Mouse (Mus musculus) layer of hippocampus, adult 18-20 months (tissue): ENCODE results near the gene Cd59b. TPM values are rescaled to one million over a fixed set of nuclear protein-coding genes. Genes with fewer than 3 reads are reported as not detected.
"Not testable (repeated sequence)": the region's sequence is repeated elsewhere in the genome, so short reads cannot be mapped to it uniquely, and the experiment has no call there.

Experiments used
- DNase-seq, 2 experiments: peaks; one replicate each; pipeline ENCODE4 v3.0.0; 2022; ENCODE audit warnings: low spot score in 2 of 2
- total RNA-seq, 2 experiments: library from RNA; stranded (reverse); gene quantifications; 2 replicates each; pipeline ENCODE4 v1.2.3; 2021

Gene Cd59b
- total RNA-seq, 2 experiments from 2014 or later = 0.66 to 1.4 TPM

GRCm38 (mm10) chr2:104064152-104064551 is 5.5 kb upstream of the Cd59b start:
- DNase-seq = no peak

- DNase-seq = not testable (repeated sequence)
Measured at GRCm38 (mm10) chr2:104065526-104065925, 4.1 kb upstream of the Cd59b start, which contains the start of gene Gm10912. TSS of gene Gm10912 (plus strand) at chr2:104065826.

- DNase-seq = not testable (repeated sequence)
Measured at GRCm38 (mm10) chr2:104068450-104068849, 1.2 kb upstream of the Cd59b start, which contains the start of gene Gm10799. TSS of gene Gm10799 (minus strand) at chr2:104068550.

- not testable (repeated sequence) for DNase-seq
Measured at GRCm38 (mm10) chr2:104078285-104078684, 8.6 kb downstream of the Cd59b start.

- not testable (repeated sequence) for DNase-seq
Measured at GRCm38 (mm10) chr2:104081436-104082050, 11.9 kb downstream of the Cd59b start.

- DNase-seq = no peak
Measured at GRCm38 (mm10) chr2:104082474-104082873, 12.8 kb downstream of the Cd59b start.

- DNase-seq = not testable (repeated sequence)
Measured at GRCm38 (mm10) chr2:104084027-104084426, 14.4 kb downstream of the Cd59b start.

GRCm38 (mm10) chr2:104087562-104087961 is 17.9 kb downstream of the Cd59b start:
- not testable (repeated sequence) for DNase-seq

GRCm38 (mm10) chr2:104093305-104093704 is 23.7 kb downstream of the Cd59b start:
- DNase-seq = no peak

- peak; percentile 56 to 66 for DNase-seq
Measured at GRCm38 (mm10) chr2:104095741-104096213, 26.1 kb downstream of the Cd59b start, which contains the start of gene Cd59a. TSS of gene Cd59a (plus strand) at chr2:104095801.

GRCm38 (mm10) chr2:104096256-104096655 is 26.6 kb downstream of the Cd59b start:
- no peak for DNase-seq

GRCm38 (mm10) chr2:104096796-104097195 is 27.1 kb downstream of the Cd59b start:
- DNase-seq = not testable (repeated sequence)

- DNase-seq = not testable (repeated sequence)
Measured at GRCm38 (mm10) chr2:104097396-104097795, 27.7 kb downstream of the Cd59b start.

GRCm38 (mm10) chr2:104098529-104099230 is 29.0 kb downstream of the Cd59b start:
- no peak for DNase-seq

- DNase-seq = no peak
Measured at GRCm38 (mm10) chr2:104099231-104099585, 29.6 kb downstream of the Cd59b start.

GRCm38 (mm10) chr2:104099946-104100345 is 30.3 kb downstream of the Cd59b start:
- DNase-seq = no peak

GRCm38 (mm10) chr2:104104800-104105199 is 35.2 kb downstream of the Cd59b start:
- no peak for DNase-seq

GRCm38 (mm10) chr2:104109021-104109420 is 39.4 kb downstream of the Cd59b start:
- not testable (repeated sequence) for DNase-seq

GRCm38 (mm10) chr2:104109528-104109927 is 39.9 kb downstream of the Cd59b start:
- DNase-seq = no peak

- DNase-seq = no peak
Measured at GRCm38 (mm10) chr2:104110031-104110430, 40.4 kb downstream of the Cd59b start.

GRCm38 (mm10) chr2:104111170-104111797 is 41.6 kb downstream of the Cd59b start:
- not testable (repeated sequence) for DNase-seq

GRCm38 (mm10) chr2:104113563-104113962 is 43.9 kb downstream of the Cd59b start:
- DNase-seq = not testable (repeated sequence)
